ENCODE assay signal across 10 mouse cellular contexts in genomic region chr5:137766270-137766669, GRCm38 (mm10). TPM values are rescaled to one million over a fixed set of nuclear protein-coding genes. Genes with fewer than 3 reads are reported as not detected.
A peak's percentile ranks its signal among the peaks of the same experiment; 100 is the strongest.
DNase-seq lines count a peak whose midpoint lies in the region; ATAC-seq and TF ChIP-seq lines count a peak whose summit lies in the region.
"Had no signal": no experiment of that assay in that cellular context is flagged by ENCODE, and none has a peak within 500 bp of the region (broad histone marks: within the 10 kb centered on the region; RNA-seq: fewer than 3 reads in every experiment).

No protein-coding gene starts in this region.

- no peaks in the 10 kb centered on the region for H3K36me3 ChIP-seq in forebrain, embryonic 14.5 days (ENCODE audit: control insufficient read depth, insufficient read depth, low read length)
- H3K36me3 ChIP-seq in forebrain, embryonic 15.5 days = no peaks in the 10 kb centered on the region
- no peaks in the 10 kb centered on the region for H3K36me3 ChIP-seq in neural tube, embryonic 11.5 days (ENCODE audit: control insufficient read depth, insufficient read depth, low read length)
- no peaks in the 10 kb centered on the region for H3K36me3 ChIP-seq in forebrain, embryonic 12.5 days (replicated peaks)

- peak; percentile 23; the same call in 1 of the 2 replicates for TF ChIP-seq CTCF in lung, adult 2 months (IDR thresholded peaks at IDR 0.05; ENCODE audit: insufficient read depth, low read length)
- peak; percentile 68 for TF ChIP-seq CTCF in Patski (IDR thresholded peaks at IDR 0.05)

- CTCF ChIA-PET in Patski (lab: Charles Lee) = interaction anchor here (1.0 kb wide), 1 partner anchor 17 kb away, joined by 3 read pairs; no protein-coding TSS in a partner anchor

- no peak overlapping the region for H3K9ac ChIP-seq in forebrain, embryonic 14.5 days (ENCODE audit: low read length)
- no peak overlapping the region for H3K9ac ChIP-seq in forebrain, embryonic 15.5 days (replicated peaks)
- H3K9ac ChIP-seq in neural tube, embryonic 11.5 days (ENCODE audit: low read length) = no peak overlapping the region
- no peak overlapping the region for H3K9ac ChIP-seq in forebrain, embryonic 12.5 days

- POLR2A ChIA-PET in Patski (lab: Charles Lee) = no interaction called here

- no peak overlapping the region for H3K4me3 ChIP-seq in forebrain, embryonic 14.5 days (ENCODE audit: low read depth, low read length)
- H3K4me3 ChIP-seq in forebrain, embryonic 15.5 days = no peak overlapping the region
- H3K4me3 ChIP-seq in lung, adult 2 months (replicated peaks; ENCODE audit: extremely low read depth, low read depth, low read length) = no peak overlapping the region
- H3K4me3 ChIP-seq in neural tube, embryonic 11.5 days (ENCODE audit: low read depth, low read length) = no peak overlapping the region
- no peak overlapping the region for H3K4me3 ChIP-seq in forebrain, embryonic 12.5 days (replicated peaks)

- H3K9me3 ChIP-seq in forebrain, embryonic 14.5 days (replicated peaks; ENCODE audit: control insufficient read depth, low read length) = no peaks in the 10 kb centered on the region
- no peaks in the 10 kb centered on the region for H3K9me3 ChIP-seq in forebrain, embryonic 15.5 days
- no peaks in the 10 kb centered on the region for H3K9me3 ChIP-seq in neural tube, embryonic 11.5 days (ENCODE audit: control insufficient read depth, low read length)
- peaks cover 3% of the 10 kb centered on the region; the same call in 1 of the 2 replicates for H3K9me3 ChIP-seq in forebrain, embryonic 12.5 days

- in situ Hi-C loops in Patski (cut with MboI; ENCODE audit: low pct_unique_long_range_greater_than_20kb) = no loop called here

- ATAC-seq in forebrain, embryonic 14.5 days = no peak
- ATAC-seq in forebrain, embryonic 15.5 days (replicated peaks) = no peak
- ATAC-seq in Patski = no peak
- ATAC-seq in neural tube, embryonic 11.5 days (ENCODE audit: insufficient read depth, low FRiP score, low TSS enrichment) = no peak
- no peak for ATAC-seq in erythroid progenitor cell, adult 5-6 weeks (replicated peaks; ENCODE audit: low FRiP score, poor library complexity, severe bottlenecking)
- no peak for ATAC-seq in forebrain, embryonic 12.5 days (ENCODE audit: low FRiP score)

- no peaks in the 10 kb centered on the region for H3K27me3 ChIP-seq in forebrain, embryonic 14.5 days (replicated peaks; ENCODE audit: control insufficient read depth, insufficient read depth, low read length)
- no peaks in the 10 kb centered on the region for H3K27me3 ChIP-seq in forebrain, embryonic 15.5 days
- H3K27me3 ChIP-seq in Patski = no peaks in the 10 kb centered on the region
- H3K27me3 ChIP-seq in neural tube, embryonic 11.5 days (ENCODE audit: control insufficient read depth, insufficient read depth, low read length) = no peaks in the 10 kb centered on the region
- H3K27me3 ChIP-seq in forebrain, embryonic 12.5 days = no peaks in the 10 kb centered on the region

- H3K27ac ChIP-seq in forebrain, embryonic 14.5 days (ENCODE audit: low read depth, low read length) = no peak overlapping the region
- H3K27ac ChIP-seq in forebrain, embryonic 15.5 days (replicated peaks) = no peak overlapping the region
- no peak overlapping the region for H3K27ac ChIP-seq in neural tube, embryonic 11.5 days (ENCODE audit: low read depth, low read length)
- H3K27ac ChIP-seq in forebrain, embryonic 12.5 days = no peak overlapping the region

- peak; percentile 19 for DNase-seq in forebrain, embryonic 14.5 days (ENCODE audit: low spot score)
- no peak for DNase-seq in lung, adult 2 months
- no peak for DNase-seq in lung, adult 18-20 months
- no peak for DNase-seq in Patski (ENCODE audit: low read depth, low spot score)
- DNase-seq in neural tube, embryonic 11.5 days (ENCODE audit: low spot score) = peak; percentile 55
- DNase-seq: kidney, adult 18-20 months; right cerebral cortex, adult 18-20 months had no signal

- no peak overlapping the region for H3K4me2 ChIP-seq in forebrain, embryonic 14.5 days (ENCODE audit: low read length)
- no peak overlapping the region for H3K4me2 ChIP-seq in forebrain, embryonic 15.5 days (replicated peaks)
- H3K4me2 ChIP-seq in neural tube, embryonic 11.5 days (ENCODE audit: low read depth) = no peak overlapping the region
- H3K4me2 ChIP-seq in forebrain, embryonic 12.5 days = no peak overlapping the region

- 49% methylated on average over 3 of the region's 3 CpGs for WGBS in forebrain, embryonic 14.5 days
- WGBS in forebrain, embryonic 15.5 days = 66% methylated on average over 3 of the region's 3 CpGs
- 60% methylated on average over 3 of the region's 3 CpGs for WGBS in lung, adult 2 months
- WGBS in neural tube, embryonic 11.5 days = 65% methylated on average over 3 of the region's 3 CpGs
- 69% methylated on average over 3 of the region's 3 CpGs for WGBS in forebrain, embryonic 12.5 days

- TF ChIP-seq POLR2A in lung, adult 2 months (IDR thresholded peaks at IDR 0.05; ENCODE audit: borderline replicate concordance, extremely low read depth, low read depth, low read length) = no peak

- no peaks in the 10 kb centered on the region for H3K4me1 ChIP-seq in forebrain, embryonic 14.5 days (ENCODE audit: control insufficient read depth, insufficient read depth, low read length)
- peaks cover 6% of the 10 kb centered on the region for H3K4me1 ChIP-seq in forebrain, embryonic 15.5 days
- H3K4me1 ChIP-seq in lung, adult 2 months (ENCODE audit: control insufficient read depth, insufficient read depth, low read length) = no peaks in the 10 kb centered on the region
- no peaks in the 10 kb centered on the region for H3K4me1 ChIP-seq in neural tube, embryonic 11.5 days (ENCODE audit: control insufficient read depth, insufficient read depth, low read length)
- peaks cover 6% of the 10 kb centered on the region for H3K4me1 ChIP-seq in forebrain, embryonic 12.5 days

RNA-seq across cellular contexts. Expression of gene Ppp1r35, which starts 12.4 kb away (rescaled TPM):
- 55.1 and 60.0 TPM in 2 replicates for polyA plus RNA-seq in forebrain, embryonic 14.5 days (2014; fragmentation: Nextera tagmentation; extraction: Ambion mirVana)
- 36.9 and 42.4 TPM in 2 replicates for polyA plus RNA-seq in forebrain, embryonic 15.5 days (2015; fragmentation: Nextera tagmentation; extraction: Ambion mirVana)
- 32.7 and 46.7 TPM in 2 replicates for polyA plus RNA-seq in lung, adult 2 months (2012; rRNA removed)
- 36.7 TPM for polyA plus RNA-seq in Patski (2021)
- polyA plus RNA-seq in neural tube, embryonic 11.5 days (2014; fragmentation: Nextera tagmentation; extraction: Ambion mirVana) = 71.1 and 71.2 TPM in 2 replicates
- 43.6 and 45.8 TPM in 2 replicates for total RNA-seq in erythroid progenitor cell, adult 5-6 weeks (2015; ENCODE audit: low replicate concordance)
- 28.0 and 51.0 TPM in 2 replicates for total RNA-seq in erythroid progenitor cell, adult 5-6 weeks (2017; ENCODE audit: low replicate concordance)
- 55.7 and 60.1 TPM in 2 replicates for polyA plus RNA-seq in forebrain, embryonic 12.5 days (2016; fragmentation: Nextera tagmentation; extraction: Ambion mirVana)

RNA-seq across cellular contexts. Expression of gene Tsc22d4, which starts 20.7 kb away (rescaled TPM):
- 52.3 and 62.1 TPM in 2 replicates for polyA plus RNA-seq in forebrain, embryonic 14.5 days (2014; fragmentation: Nextera tagmentation; extraction: Ambion mirVana)
- 75.6 and 76.1 TPM in 2 replicates for polyA plus RNA-seq in forebrain, embryonic 15.5 days (2015; fragmentation: Nextera tagmentation; extraction: Ambion mirVana)
- 103 and 110 TPM in 2 replicates for polyA plus RNA-seq in lung, adult 2 months (2012; rRNA removed)
- 154 TPM for polyA plus RNA-seq in Patski (2021)
- 73.9 and 75.6 TPM in 2 replicates for polyA plus RNA-seq in neural tube, embryonic 11.5 days (2014; fragmentation: Nextera tagmentation; extraction: Ambion mirVana)
- total RNA-seq in erythroid progenitor cell, adult 5-6 weeks (2015; ENCODE audit: low replicate concordance) = 31.0 and 47.9 TPM in 2 replicates
- 88.1 and 103 TPM in 2 replicates for total RNA-seq in erythroid progenitor cell, adult 5-6 weeks (2017; ENCODE audit: low replicate concordance)
- polyA plus RNA-seq in forebrain, embryonic 12.5 days (2016; fragmentation: Nextera tagmentation; extraction: Ambion mirVana) = 68.6 and 73.2 TPM in 2 replicates

RNA-seq across cellular contexts. Expression of gene Mepce, which starts 21.2 kb away (rescaled TPM):
- polyA plus RNA-seq in forebrain, embryonic 14.5 days (2014; fragmentation: Nextera tagmentation; extraction: Ambion mirVana) = 13.1 and 13.2 TPM in 2 replicates
- 12.3 and 12.6 TPM in 2 replicates for polyA plus RNA-seq in forebrain, embryonic 15.5 days (2015; fragmentation: Nextera tagmentation; extraction: Ambion mirVana)
- 43.3 and 44.2 TPM in 2 replicates for polyA plus RNA-seq in lung, adult 2 months (2012; rRNA removed)
- polyA plus RNA-seq in Patski (2021) = 64.6 TPM
- polyA plus RNA-seq in neural tube, embryonic 11.5 days (2014; fragmentation: Nextera tagmentation; extraction: Ambion mirVana) = 10.0 and 10.7 TPM in 2 replicates
- 45.4 and 50.7 TPM in 2 replicates for total RNA-seq in erythroid progenitor cell, adult 5-6 weeks (2015; ENCODE audit: low replicate concordance)
- total RNA-seq in erythroid progenitor cell, adult 5-6 weeks (2017; ENCODE audit: low replicate concordance) = 8.9 and 22.3 TPM in 2 replicates
- polyA plus RNA-seq in forebrain, embryonic 12.5 days (2016; fragmentation: Nextera tagmentation; extraction: Ambion mirVana) = 13.4 and 15.4 TPM in 2 replicates

RNA-seq across cellular contexts. Expression of gene Zcwpw1, which starts 21.3 kb away (rescaled TPM):
- 7.3 and 7.7 TPM in 2 replicates for polyA plus RNA-seq in forebrain, embryonic 14.5 days (2014; fragmentation: Nextera tagmentation; extraction: Ambion mirVana)
- polyA plus RNA-seq in forebrain, embryonic 15.5 days (2015; fragmentation: Nextera tagmentation; extraction: Ambion mirVana) = 10.4 and 11.3 TPM in 2 replicates
- polyA plus RNA-seq in lung, adult 2 months (2012; rRNA removed) = 0.49 and 0.60 TPM in 2 replicates
- 22.2 TPM for polyA plus RNA-seq in Patski (2021)
- 11.4 and 11.5 TPM in 2 replicates for polyA plus RNA-seq in neural tube, embryonic 11.5 days (2014; fragmentation: Nextera tagmentation; extraction: Ambion mirVana)
- 9.7 and 15.5 TPM in 2 replicates for total RNA-seq in erythroid progenitor cell, adult 5-6 weeks (2015; ENCODE audit: low replicate concordance)
- total RNA-seq in erythroid progenitor cell, adult 5-6 weeks (2017; ENCODE audit: low replicate concordance) = 18.1 and 35.3 TPM in 2 replicates
- 14.6 and 15.2 TPM in 2 replicates for polyA plus RNA-seq in forebrain, embryonic 12.5 days (2016; fragmentation: Nextera tagmentation; extraction: Ambion mirVana)

RNA-seq across cellular contexts. Expression of gene Nyap1, which starts 24.9 kb away (rescaled TPM):
- 13.8 and 14.5 TPM in 2 replicates for polyA plus RNA-seq in forebrain, embryonic 14.5 days (2014; fragmentation: Nextera tagmentation; extraction: Ambion mirVana)
- polyA plus RNA-seq in forebrain, embryonic 15.5 days (2015; fragmentation: Nextera tagmentation; extraction: Ambion mirVana) = 43.6 and 45.6 TPM in 2 replicates
- 2.3 and 2.4 TPM in 2 replicates for polyA plus RNA-seq in lung, adult 2 months (2012; rRNA removed)
- 13.4 TPM for polyA plus RNA-seq in Patski (2021)
- polyA plus RNA-seq in neural tube, embryonic 11.5 days (2014; fragmentation: Nextera tagmentation; extraction: Ambion mirVana) = 3.8 and 4.4 TPM in 2 replicates
- total RNA-seq in erythroid progenitor cell, adult 5-6 weeks (2015; ENCODE audit: low replicate concordance) = 2.5 TPM in 1 of 2 replicates, not detected in the other
- 1.4 and 4.9 TPM in 2 replicates for total RNA-seq in erythroid progenitor cell, adult 5-6 weeks (2017; ENCODE audit: low replicate concordance)
- 19.5 and 22.6 TPM in 2 replicates for polyA plus RNA-seq in forebrain, embryonic 12.5 days (2016; fragmentation: Nextera tagmentation; extraction: Ambion mirVana)

Comparison
In these comparisons a context has a peak if more than half of its experiments do, and no peak if none do; other contexts are left out.
1. DNase-seq: peak in forebrain, embryonic 14.5 days (single experiment) and neural tube, embryonic 11.5 days (single experiment); none in lung, adult 2 months (single experiment), lung, adult 18-20 months (0 of 2) and Patski (single experiment).